Mouse (Mus musculus) cortical plate, adult 2 months (tissue): Measurements from ENCODE around the gene Spaca6. TPM values are rescaled to one million over a fixed set of nuclear protein-coding genes. Genes with fewer than 3 reads are reported as not detected.
A peak's percentile ranks its signal among the peaks of the same experiment; 100 is the strongest.

ENCODE experiments used
- H3K27ac ChIP-seq: fragments of 200-500 bp; 2 replicates; pipeline ENCODE4 v1.5.1; 2012; ENCODE audit warnings: low read length, control low read depth, inconsistent platforms; ENCODE audit not compliant: insufficient read depth
- H3K4me1 ChIP-seq: fragments of 200-500 bp; 2 replicates; pipeline ENCODE4 v1.6.1; 2011; ENCODE audit warnings: low read length; ENCODE audit not compliant: control insufficient read depth, insufficient read depth
- H3K4me3 ChIP-seq: fragments of 200-500 bp; 2 replicates; pipeline ENCODE4 v1.5.1; 2011; ENCODE audit warnings: mild to moderate bottlenecking, low read length, control low read depth; ENCODE audit not compliant: insufficient read depth
- CTCF ChIP-seq: fragments of 200-500 bp; IDR thresholded peaks from 2 replicates; pipeline ENCODE4 v1.5.1; 2011; ENCODE audit warnings: mild to moderate bottlenecking, control low read depth, low read length; ENCODE audit not compliant: insufficient read depth; ENCODE audit errors: extremely low read depth
- POLR2A ChIP-seq: fragments of 200-500 bp; IDR thresholded peaks from 2 replicates; pipeline ENCODE4 v1.6.1; 2011; ENCODE audit warnings: mild to moderate bottlenecking, low read length, control low read depth; ENCODE audit not compliant: insufficient read depth; ENCODE audit errors: extremely low read depth
- polyA plus RNA-seq: library from polyadenylated mRNA; depleted of rRNA; stranded (reverse); fragments of >200 nt; gene quantifications from 2 replicates; pipeline ENCODE4 v1.2.3, GENCODE M21; 2012

The Spaca6 gene
- polyA plus RNA-seq, 1 experiment = 92.5 TPM

GRCm38 (mm10) chr17:17829052-17829785 is 2.3 kb downstream of the Spaca6 start:
- H3K4me3 ChIP-seq = peak overlapping the region; percentile 93
- peak overlapping the region; percentile 79 for H3K27ac ChIP-seq
- no peaks in the 10 kb centered on the region; the same call in 1 of the 2 replicates for H3K4me1 ChIP-seq
- no peak for TF ChIP-seq CTCF
- TF ChIP-seq POLR2A = no peak

GRCm38 (mm10) chr17:17829816-17830535 is 3.0 kb downstream of the Spaca6 start:
- peak overlapping the region; percentile 79 for H3K27ac ChIP-seq
- peak overlapping the region; percentile 93 for H3K4me3 ChIP-seq
- TF ChIP-seq POLR2A = no peak
- TF ChIP-seq CTCF = no peak
- no peaks in the 10 kb centered on the region; the same call in 1 of the 2 replicates for H3K4me1 ChIP-seq

- TF ChIP-seq POLR2A (no peak), CTCF (no peak)
- H3K4me3 ChIP-seq = no peak overlapping the region
- no peaks in the 10 kb centered on the region; the same call in 1 of the 2 replicates for H3K4me1 ChIP-seq
- no peak overlapping the region for H3K27ac ChIP-seq
These were observed 3.8 kb downstream of the Spaca6 start for GRCm38 (mm10) chr17:17830731-17831130.

GRCm38 (mm10) chr17:17834896-17835295 is 7.9 kb downstream of the Spaca6 start:
- H3K27ac ChIP-seq = no peak overlapping the region
- no peaks in the 10 kb centered on the region; the same call in 1 of the 2 replicates for H3K4me1 ChIP-seq
- no peak overlapping the region for H3K4me3 ChIP-seq
- TF ChIP-seq POLR2A (no peak), CTCF (no peak)

- TF ChIP-seq CTCF (no peak), POLR2A (no peak)
- Histone ChIP-seq H3K4me3 (no peak overlapping the region), H3K27ac (no peak overlapping the region), H3K4me1 (no peaks in the 10 kb centered on the region; the same call in 1 of the 2 replicates)
These were observed 9.1 kb downstream of the Spaca6 start for GRCm38 (mm10) chr17:17836101-17836500.

- no peaks in the 10 kb centered on the region; the same call in 1 of the 2 replicates for H3K4me1 ChIP-seq
- peak overlapping the region; percentile 36 for H3K4me3 ChIP-seq
- TF ChIP-seq POLR2A (no peak), CTCF (no peak)
- H3K27ac ChIP-seq = peak overlapping the region; percentile 54
These were observed 10.5 kb downstream of the Spaca6 start for GRCm38 (mm10) chr17:17837426-17837825.

- peak overlapping the region; percentile 36 for H3K4me3 ChIP-seq
- H3K4me1 ChIP-seq = no peaks in the 10 kb centered on the region; the same call in 1 of the 2 replicates
- TF ChIP-seq POLR2A (peak; percentile 72), CTCF (peak; percentile 51)
- H3K27ac ChIP-seq = peak overlapping the region; percentile 54
These were observed 11.2 kb downstream of the Spaca6 start for GRCm38 (mm10) chr17:17837919-17838701.

- no peaks in the 10 kb centered on the region; the same call in 1 of the 2 replicates for H3K4me1 ChIP-seq
- TF ChIP-seq POLR2A (no peak), CTCF (no peak)
- no peak overlapping the region for H3K4me3 ChIP-seq
- no peak overlapping the region for H3K27ac ChIP-seq
These were observed 12.3 kb downstream of the Spaca6 start for GRCm38 (mm10) chr17:17839276-17839675.

- Histone ChIP-seq H3K4me1 (no peaks in the 10 kb centered on the region), H3K4me3 (no peak overlapping the region), H3K27ac (no peak overlapping the region)
- no peak for TF ChIP-seq CTCF
- TF ChIP-seq POLR2A = no peak
These were observed 13.8 kb downstream of the Spaca6 start for GRCm38 (mm10) chr17:17840796-17841195.
